Mouse (Mus musculus): ENCODE measurements at regions not wholly inside any gene's neighbourhood (a gene's known extent, or its start where the extent isn't known, plus 50 kb on each side); places are given as distances from the start of the nearest gene placed in this dataset.

GRCm38 (mm10) chr10:66943875-66944274, 152.1 kb upstream of the Jmjd1c start:
- TF ChIP-seq CTCF (IDR thresholded peaks at IDR 0.05; ENCODE audit: control insufficient read depth, insufficient read depth, low read length) (no peak), POLR2A (IDR thresholded peaks at IDR 0.05; ENCODE audit: borderline replicate concordance, control insufficient read depth, low read depth, low read length) (no peak)

Data from bone marrow, adult 2 months (tissue).